Mouse (Mus musculus) olfactory bulb, adult 2 months (tissue): ENCODE results near the gene Lbx1. TPM values are rescaled to one million over a fixed set of nuclear protein-coding genes. Genes with fewer than 3 reads are reported as not detected.

Experiments
- H3K27ac ChIP-seq: fragments of 200-500 bp; 2 replicates; pipeline ENCODE4 v1.5.1; 2012; ENCODE audit warnings: low read depth, low read length; ENCODE audit not compliant: insufficient read depth
- H3K4me1 ChIP-seq: fragments of 200-500 bp; 2 replicates; pipeline ENCODE4 v1.6.1; 2012; ENCODE audit warnings: low read length; ENCODE audit not compliant: control insufficient read depth, insufficient read depth
- H3K4me3 ChIP-seq: fragments of 200-500 bp; 2 replicates; pipeline ENCODE4 v1.5.1; 2012; ENCODE audit warnings: mild to moderate bottlenecking, low read depth, low read length, moderate library complexity; ENCODE audit not compliant: insufficient read depth
- CTCF ChIP-seq: fragments of 200-500 bp; IDR thresholded peaks from 2 replicates; pipeline ENCODE4 v1.5.1; 2012; ENCODE audit warnings: low read depth, mild to moderate bottlenecking, low read length, moderate library complexity; ENCODE audit not compliant: insufficient read depth
- POLR2A ChIP-seq: fragments of 200-500 bp; IDR thresholded peaks from 2 replicates; pipeline ENCODE4 v1.6.1; 2012; ENCODE audit warnings: mild to moderate bottlenecking, low read depth, low read length, moderate library complexity; ENCODE audit not compliant: insufficient read depth
- WGBS: fragments of 180-500 bp; shearing (Covaris S2); methylation state at CpG from one replicate; pipeline ENCODE4 v1.1.7; 2018; 5-methylcytosine and 5-hydroxymethylcytosine counted together
- polyA plus RNA-seq: library from polyadenylated mRNA; stranded (reverse); fragments of >200 nt; gene quantifications from 2 replicates; pipeline ENCODE4 v1.2.4, GENCODE M21; 2012; ENCODE audit warnings: low replicate concordance; ENCODE audit not compliant: missing spikeins, insufficient read depth, insufficient read length

Lbx1 gene
- polyA plus RNA-seq, 1 experiment = not detected

GRCm38 (mm10) chr19:45236363-45236942 lies 841 bp upstream of the Lbx1 start:
- Histone ChIP-seq H3K4me3 (no peak overlapping the region), H3K4me1 (no peaks in the 10 kb centered on the region; the same call in 1 of the 2 replicates), H3K27ac (no peak overlapping the region)
- WGBS = 3% methylated on average over 39 of the region's 39 CpGs
- TF ChIP-seq POLR2A (no peak), CTCF (no peak)

- WGBS = 1% methylated on average over 46 of the region's 53 CpGs
- Histone ChIP-seq H3K4me3 (no peak overlapping the region), H3K4me1 (no peaks in the 10 kb centered on the region; the same call in 1 of the 2 replicates), H3K27ac (no peak overlapping the region)
- TF ChIP-seq POLR2A (no peak), CTCF (no peak)
Measured at GRCm38 (mm10) chr19:45235331-45235741, 276 bp downstream of the Lbx1 start.

GRCm38 (mm10) chr19:45234771-45235231 lies 811 bp downstream of the Lbx1 start:
- Histone ChIP-seq H3K4me1 (no peaks in the 10 kb centered on the region; the same call in 1 of the 2 replicates), H3K4me3 (no peak overlapping the region), H3K27ac (no peak overlapping the region)
- no peak for TF ChIP-seq CTCF
- TF ChIP-seq POLR2A = no peak
- under 1% methylated on average over 42 of the region's 42 CpGs for WGBS

- TF ChIP-seq POLR2A (no peak), CTCF (no peak)
- Histone ChIP-seq H3K27ac (no peak overlapping the region), H3K4me3 (no peak overlapping the region), H3K4me1 (no peaks in the 10 kb centered on the region; the same call in 1 of the 2 replicates)
- WGBS = 3% methylated on average over 22 of the region's 22 CpGs
Measured at GRCm38 (mm10) chr19:45234191-45234770, 1.3 kb downstream of the Lbx1 start.

- Histone ChIP-seq H3K4me3 (no peak overlapping the region), H3K4me1 (no peaks in the 10 kb centered on the region; the same call in 1 of the 2 replicates), H3K27ac (no peak overlapping the region)
- WGBS = 2% methylated on average over 60 of the region's 60 CpGs
- TF ChIP-seq POLR2A = no peak
- no peak for TF ChIP-seq CTCF
Measured at GRCm38 (mm10) chr19:45233496-45234127, 2.0 kb downstream of the Lbx1 start.

GRCm38 (mm10) chr19:45232443-45233410 lies 2.9 kb downstream of the Lbx1 start:
- no peak overlapping the region for H3K4me3 ChIP-seq
- TF ChIP-seq CTCF = no peak
- WGBS = 5% methylated on average over 42 of the region's 42 CpGs

GRCm38 (mm10) chr19:45232036-45232410 lies 3.6 kb downstream of the Lbx1 start:
- no peak overlapping the region for H3K4me3 ChIP-seq
- no peak overlapping the region for H3K27ac ChIP-seq
- 3% methylated on average over 14 of the region's 14 CpGs for WGBS
- no peaks in the 10 kb centered on the region; the same call in 1 of the 2 replicates for H3K4me1 ChIP-seq
- no peak for TF ChIP-seq CTCF
- TF ChIP-seq POLR2A = no peak

More at GRCm38 (mm10) chr19:45232443-45233410, 2.9 kb downstream of the Lbx1 start:
- no peaks in the 10 kb centered on the region; the same call in 1 of the 2 replicates for H3K4me1 ChIP-seq
- H3K27ac ChIP-seq = no peak overlapping the region

GRCm38 (mm10) chr19:45231383-45232035 lies 4.1 kb downstream of the Lbx1 start:
- TF ChIP-seq CTCF = no peak
- TF ChIP-seq POLR2A = no peak
- under 1% methylated on average over 44 of the region's 44 CpGs for WGBS
- no peak overlapping the region for H3K4me3 ChIP-seq
- H3K27ac ChIP-seq = no peak overlapping the region
- no peaks in the 10 kb centered on the region; the same call in 1 of the 2 replicates for H3K4me1 ChIP-seq
